Mouse (Mus musculus): Measurements from ENCODE around the gene Atp2a2. TPM values are rescaled to one million over a fixed set of nuclear protein-coding genes. Genes with fewer than 3 reads are reported as not detected.
"Not testable (repeated sequence)": the region's sequence is repeated elsewhere in the genome, so short reads cannot be mapped to it uniquely, and the experiment has no call there.

Gene Atp2a2
- total RNA-seq, 2 experiments from 2014 or later, result 11,843 to 11,873 TPM

DNA sequence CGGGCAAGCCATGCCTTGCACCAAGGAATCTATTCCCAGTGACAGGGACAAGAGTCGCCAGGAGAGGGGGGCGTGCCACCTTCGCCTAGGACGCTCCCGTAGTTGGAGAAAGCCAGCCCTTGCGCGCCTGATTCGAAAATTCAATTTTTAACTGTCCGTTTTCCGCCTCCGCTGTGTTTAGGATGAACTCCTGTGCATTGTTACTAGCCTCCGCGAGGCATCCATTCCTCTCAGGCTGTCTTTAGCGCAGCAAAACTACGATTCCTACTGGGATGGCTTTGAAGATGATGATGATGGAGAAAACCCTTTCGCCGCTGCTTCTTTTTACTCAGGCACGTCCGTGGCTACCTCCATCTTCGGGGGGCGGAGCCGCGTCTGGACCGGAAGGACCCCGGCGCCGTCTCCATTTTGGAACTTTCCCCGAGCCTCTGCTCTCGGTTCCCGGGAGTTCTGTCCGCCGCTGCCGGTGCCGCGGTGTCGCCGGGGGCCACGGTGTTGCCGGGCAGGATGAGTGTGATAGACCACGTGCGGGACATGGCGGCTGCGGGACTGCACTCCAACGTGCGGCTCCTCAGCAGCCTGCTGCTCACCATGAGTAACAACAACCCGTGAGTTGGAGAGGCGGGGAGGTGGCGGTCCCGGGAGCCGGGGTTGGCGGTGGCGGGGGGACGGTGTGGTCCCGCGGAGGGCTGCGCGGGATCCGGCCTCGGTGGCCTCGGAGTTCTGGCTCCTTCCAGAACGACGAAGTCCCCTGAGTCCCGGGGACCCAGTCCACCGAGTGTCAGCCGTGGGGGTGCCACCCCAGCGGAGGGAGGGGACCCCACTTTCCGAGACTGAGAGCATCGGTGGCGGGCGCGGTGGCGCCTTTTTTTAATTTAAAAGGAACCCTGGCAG, 79.7 kb downstream of the Atp2a2 start:
- intact Hi-C loops (cut with DNase I), result loop anchor here (2.0 to 5.0 kb wide), 3 partner anchors 20 to 205 kb away; partner anchors contain the start of gene Atp2a2
- DNase-seq, result peak; percentile 91 to 95

DNA sequence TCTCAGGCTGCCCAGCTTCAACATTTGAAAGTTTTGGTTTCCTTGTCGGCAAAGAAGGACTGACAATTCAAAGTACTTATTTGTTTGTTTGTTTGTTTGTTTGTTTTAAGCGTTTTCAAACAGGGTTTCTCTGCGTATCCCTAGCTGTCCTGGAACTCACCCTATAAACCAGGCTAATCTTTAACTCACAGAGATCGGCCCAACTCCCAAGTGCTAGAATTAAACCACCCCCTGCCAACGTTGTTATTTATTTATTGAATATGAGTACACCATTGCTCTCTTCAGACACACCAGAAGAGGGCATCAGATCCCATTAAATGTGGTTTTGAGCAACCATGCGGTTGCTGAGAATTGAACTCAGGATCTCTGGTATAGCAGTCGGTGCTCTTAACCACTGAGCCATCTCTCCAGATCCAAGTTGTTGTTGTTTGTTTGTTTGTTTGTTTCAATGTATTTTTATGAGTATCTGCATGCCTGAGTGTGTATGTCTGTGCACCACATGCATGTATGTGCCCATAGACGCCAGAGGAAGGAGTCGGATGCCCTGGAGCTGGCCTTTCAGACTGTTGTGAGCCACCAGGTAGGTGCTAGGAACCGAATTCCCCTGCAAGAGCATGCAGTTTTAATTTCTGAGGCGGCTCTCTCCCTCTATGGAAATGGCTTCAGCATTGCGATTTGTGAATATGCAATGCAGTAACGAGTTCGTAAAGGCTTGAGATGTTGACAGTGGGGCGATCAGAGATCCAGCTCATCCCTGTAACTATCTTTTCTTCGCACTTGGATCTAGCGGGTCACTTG, 80.6 kb downstream of the Atp2a2 start, which contains the start of gene Anapc7:
TSS of gene Anapc7 (plus strand) at position 423 of the 798 bp plus-strand sequence.
- DNase-seq, result no peak
- intact Hi-C loops (cut with DNase I), result loop anchor here (2.0 to 5.0 kb wide), 3 partner anchors 19 to 206 kb away; partner anchors contain the start of gene Atp2a2

- DNase-seq, result not testable (repeated sequence)
- intact Hi-C loops (cut with DNase I), result loop anchor here (5.0 kb wide), 2 partner anchors 82 to 207 kb away; partner anchors contain the start of gene Atp2a2
These were observed 81.3 kb downstream of the Atp2a2 start for GRCm38 (mm10) chr5:122420676-122421075.

DNA sequence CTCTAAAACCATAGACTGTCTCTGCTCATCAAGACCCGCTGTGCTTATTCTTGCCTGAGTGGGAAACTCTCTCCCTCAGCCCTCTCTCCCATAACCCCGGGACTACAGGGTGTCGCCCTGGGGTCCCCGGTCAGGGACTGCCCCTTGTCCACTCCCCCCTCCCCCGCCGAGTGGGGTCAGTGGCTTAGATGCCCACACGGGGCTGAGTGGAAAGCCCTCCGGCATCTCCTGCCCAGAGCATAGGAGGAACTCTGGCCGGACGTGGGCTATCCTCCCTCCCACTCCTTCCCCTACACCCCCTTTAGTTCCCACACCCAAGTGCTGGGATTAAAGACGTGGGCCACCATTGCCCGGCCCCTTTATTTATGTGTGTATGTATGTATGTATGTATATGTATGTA, 86.6 kb downstream of the Atp2a2 start:
- no peak for DNase-seq
- intact Hi-C loops (cut with DNase I), result no loop called here

GRCm38 (mm10) chr5:122414351-122414750, 87.7 kb downstream of the Atp2a2 start:
- intact Hi-C loops (cut with DNase I), result no loop called here
- DNase-seq, result no peak

- DNase-seq, result no peak
- intact Hi-C loops (cut with DNase I), result no loop called here
These were observed 89.2 kb downstream of the Atp2a2 start for GRCm38 (mm10) chr5:122412826-122413225.

DNA sequence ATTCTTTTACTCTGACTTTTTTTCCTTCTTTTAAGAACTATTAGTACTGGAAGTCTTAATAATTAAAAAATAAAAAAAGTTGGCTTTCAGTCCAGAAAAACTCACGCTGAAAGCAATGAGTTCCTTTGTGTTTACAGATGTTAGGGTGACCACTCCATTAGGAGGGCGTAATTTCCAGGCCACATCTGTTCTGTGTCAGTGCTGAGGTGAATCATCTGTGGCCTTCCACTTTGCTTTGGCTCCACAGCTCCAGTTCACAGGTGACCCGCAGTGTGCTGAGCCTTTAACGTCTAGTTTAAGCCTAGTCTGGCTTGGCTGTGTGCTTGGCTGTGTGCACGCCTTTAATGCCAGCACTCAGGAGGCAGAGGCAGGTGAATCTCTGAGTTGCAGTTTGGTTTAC, 90.1 kb downstream of the Atp2a2 start:
- no peak for DNase-seq
- intact Hi-C loops (cut with DNase I), result no loop called here

- intact Hi-C loops (cut with DNase I), result no loop called here
- DNase-seq, result no peak
These were observed 92.1 kb downstream of the Atp2a2 start for GRCm38 (mm10) chr5:122409692-122410645.

GRCm38 (mm10) chr5:122405537-122405936, 96.5 kb downstream of the Atp2a2 start:
- no peak for DNase-seq
- intact Hi-C loops (cut with DNase I), result no loop called here

Other genes with a start within 250 kb of the Atp2a2 start
- gene Tctn1, start 237.8 kb downstream of the Atp2a2 start, total RNA-seq (2021), result 1 to 10 TPM; 4.3 to 4.6 TPM
- 10 to 100 TPM; 89.5 to 98.4 TPM for gene Pptc7, start 217.9 kb downstream of the Atp2a2 start, total RNA-seq (2021)
- gene Rad9b, start 148.0 kb downstream of the Atp2a2 start, total RNA-seq (2021), result under 1 TPM; 0.57 to 0.94 TPM
- gene Vps29, start 147.9 kb downstream of the Atp2a2 start, total RNA-seq (2021), result 10 to 100 TPM; 94.4 to 97.5 TPM
- 10 to 100 TPM; 26.6 to 30.6 TPM for gene Gpn3, start 130.3 kb downstream of the Atp2a2 start, total RNA-seq (2021)
- 10 to 100 TPM; 11.7 to 14.7 TPM for gene Fam216a, start 129.9 kb downstream of the Atp2a2 start, total RNA-seq (2021)
- 100 to 1,000 TPM in 1 of 2 experiments, 10 to 100 TPM in 1; 99.6 to 103 TPM for gene Arpc3, start 110.3 kb downstream of the Atp2a2 start, total RNA-seq (2021)
- gene Anapc7, start 80.5 kb downstream of the Atp2a2 start, total RNA-seq (2021), result 10 to 100 TPM; 31.7 to 35.1 TPM
- gene Ift81, start 112.3 kb upstream of the Atp2a2 start, total RNA-seq (2021), result 10 to 100 TPM; 66.7 to 71.1 TPM
- 1 to 10 TPM; 4.4 TPM for gene P2rx7, start 141.7 kb upstream of the Atp2a2 start, total RNA-seq (2021)
- 10 to 100 TPM; 18.9 to 20.5 TPM for gene P2rx4, start 205.3 kb upstream of the Atp2a2 start, total RNA-seq (2021)